Mouse (Mus musculus) left cerebral cortex, adult 2 months (tissue): ENCODE measurements at regions not wholly inside any gene's neighbourhood (a gene's known extent, or its start where the extent isn't known, plus 50 kb on each side); places are given as distances from the start of the nearest gene placed in this dataset.

ENCODE experiments used
- DNase-seq, 2 experiments: peaks; one replicate each; pipeline ENCODE4 v3.0.0; 2021 to 2022; ENCODE audit warnings: low spot score in 2 of 2, mixed read lengths in 1 of 2; ENCODE audit errors: extremely low spot score in 1 of 2
- H3K27ac ChIP-seq: fragments of 200-600 bp; 2 replicates; pipeline ENCODE4 v1.8.1; 2022
- H3K4me3 ChIP-seq: fragments of 200-600 bp; 2 replicates; pipeline ENCODE4 v1.8.1; 2022
- CTCF ChIP-seq: fragments of 200-600 bp; IDR thresholded peaks from 2 replicates; pipeline ENCODE4 v1.8.1; 2022; ENCODE audit warnings: antibody characterized with exemption, mild to moderate bottlenecking, moderate library complexity
- intact Hi-C: fragments of 180-260 bp; cut with DNase I; formaldehyde crosslinking; loops from one replicate; pipeline ENCODE4 v1.15.1; 2025

DNA sequence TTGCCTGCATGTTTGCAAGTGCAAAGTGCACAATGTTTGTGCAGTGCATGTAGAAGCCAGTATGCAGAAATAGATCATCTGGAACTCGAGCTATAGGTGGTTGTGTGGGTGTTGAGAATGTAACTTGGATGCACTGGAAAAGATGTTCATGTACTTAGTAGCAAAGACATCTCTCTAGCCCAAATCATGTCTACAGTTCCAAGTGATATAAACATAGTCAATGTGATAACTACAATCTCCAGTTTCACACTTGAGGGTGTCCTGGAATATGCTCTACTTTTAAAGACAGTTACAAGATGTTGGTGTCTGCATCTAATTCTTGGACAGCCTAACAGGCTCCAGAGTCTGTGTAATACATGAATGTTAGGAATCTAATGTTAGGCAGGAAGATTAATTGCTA, 657.4 kb downstream of the Nsun3 start:
- H3K27ac ChIP-seq: no peak overlapping the region; the same call in 1 of the 2 replicates
- intact Hi-C loops: loop anchor here (2.0 to 10.0 kb wide), 2 partner anchors 54 to 286 kb away; no protein-coding TSS in a partner anchor
- TF ChIP-seq CTCF: no peak
- no peak overlapping the region for H3K4me3 ChIP-seq
- no peak for DNase-seq

DNA sequence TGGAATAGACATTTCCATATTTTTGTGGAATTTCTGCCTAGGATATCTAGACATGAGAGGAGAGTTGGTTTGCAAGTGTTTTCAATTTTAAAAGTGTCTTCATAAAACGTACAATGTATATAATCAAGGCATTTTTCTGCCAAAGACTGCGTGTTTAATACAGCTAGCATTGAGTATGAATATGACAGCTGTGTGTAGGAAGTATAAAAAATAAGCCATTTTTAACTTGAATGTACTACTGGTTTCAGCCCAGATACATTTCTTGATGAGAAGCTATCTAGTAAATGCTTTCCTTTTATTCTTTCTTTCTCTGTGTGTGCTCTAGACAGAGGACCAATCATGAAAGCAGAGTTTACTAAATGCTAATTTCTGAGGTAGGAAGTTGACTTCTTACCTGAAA, 658.5 kb downstream of the Nsun3 start:
- no peak for TF ChIP-seq CTCF
- no peak for DNase-seq
- no peak overlapping the region for H3K4me3 ChIP-seq
- no peak overlapping the region for H3K27ac ChIP-seq
- intact Hi-C loops: loop anchor here (2.0 to 10.0 kb wide), 2 partner anchors 55 to 287 kb away; no protein-coding TSS in a partner anchor

DNA sequence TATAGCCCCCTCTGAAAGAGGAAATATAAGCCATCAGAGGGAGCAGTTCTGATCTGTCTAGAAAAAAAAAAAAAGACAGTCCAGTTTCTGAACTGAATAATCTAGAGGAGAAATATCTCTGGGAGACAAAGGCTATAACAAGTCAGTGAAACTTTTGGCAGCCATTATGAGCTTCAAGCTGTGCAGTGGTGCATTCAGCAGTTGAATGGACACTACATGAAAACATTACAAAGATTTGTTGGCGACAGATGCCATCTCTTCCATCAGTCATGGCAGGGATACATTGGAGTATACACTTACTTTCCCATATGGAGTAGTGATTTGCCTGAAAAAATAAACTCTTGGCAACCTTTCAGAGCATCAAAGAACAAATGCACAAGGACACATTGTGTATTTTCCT, 660.8 kb downstream of the Nsun3 start:
- no peak for TF ChIP-seq CTCF
- intact Hi-C loops: loop anchor here (10.0 kb wide), 1 partner anchor 289 kb away; no protein-coding TSS in a partner anchor
- no peak overlapping the region for H3K27ac ChIP-seq
- DNase-seq: no peak
- no peak overlapping the region for H3K4me3 ChIP-seq
